Mouse (Mus musculus): ENCODE measurements around the gene Treml2. TPM values are rescaled to one million over a fixed set of nuclear protein-coding genes. Genes with fewer than 3 reads are reported as not detected.

Gene Treml2
- polyA plus RNA-seq (2014; fragmentation: Nextera tagmentation; extraction: Ambion mirVana) = 0.66 and 0.79 TPM in 2 replicates

GRCm38 (mm10) chr17:48299203-48299602 is at the start of gene Treml2:
Gene Treml2, plus strand, starts transcription at chr17:48299498.
- Histone ChIP-seq H3K27me3 (ENCODE audit: control insufficient read depth, insufficient read depth, low read length) (no peaks in the 10 kb centered on the region), H3K4me1 (ENCODE audit: control insufficient read depth, insufficient read depth, low read length) (no peaks in the 10 kb centered on the region), H3K4me2 (peak within 1 kb of the TSS; percentile 50), H3K9ac (ENCODE audit: low read depth, low read length) (0 out of 2 replicates have a peak within 1 kb of the TSS, but pooled peaks have one; percentile 22), H3K27ac (ENCODE audit: low read depth, low read length) (peak within 1 kb of the TSS; percentile 70), H3K36me3 (ENCODE audit: control insufficient read depth, insufficient read depth, low read length) (no peaks in the 10 kb centered on the region), H3K9me3 (replicated peaks; ENCODE audit: control insufficient read depth, low read length) (no peaks in the 10 kb centered on the region), H3K4me3 (ENCODE audit: low read depth, low read length) (peak within 1 kb of the TSS; percentile 21)
- peak; percentile 87 for ATAC-seq (replicated peaks; ENCODE audit: insufficient number of reproducible peaks, low FRiP score, low TSS enrichment)
- 17% methylated on average over 3 of the region's 4 CpGs for WGBS (ENCODE audit: insufficient replicate concordance)

- ATAC-seq (replicated peaks; ENCODE audit: insufficient number of reproducible peaks, low FRiP score, low TSS enrichment) = no peak
Observed at GRCm38 (mm10) chr17:48249501-48249900, 49.8 kb upstream of the Treml2 start.

GRCm38 (mm10) chr17:48250631-48251030 is 48.7 kb upstream of the Treml2 start:
- ATAC-seq (replicated peaks; ENCODE audit: insufficient number of reproducible peaks, low FRiP score, low TSS enrichment) = no peak
- no peak overlapping the region for H3K4me3 ChIP-seq (ENCODE audit: low read depth, low read length)
- no peaks in the 10 kb centered on the region for H3K27me3 ChIP-seq (ENCODE audit: control insufficient read depth, insufficient read depth, low read length)
- H3K36me3 ChIP-seq (ENCODE audit: control insufficient read depth, insufficient read depth, low read length) = no peaks in the 10 kb centered on the region
- H3K9me3 ChIP-seq (replicated peaks; ENCODE audit: control insufficient read depth, low read length) = no peaks in the 10 kb centered on the region
- 75% methylated on average over 7 of the region's 7 CpGs for WGBS (ENCODE audit: insufficient replicate concordance)
- no peak overlapping the region for H3K9ac ChIP-seq (ENCODE audit: low read depth, low read length)
- H3K27ac ChIP-seq (ENCODE audit: low read depth, low read length) = no peak overlapping the region
- no peak overlapping the region for H3K4me2 ChIP-seq
- no peaks in the 10 kb centered on the region for H3K4me1 ChIP-seq (ENCODE audit: control insufficient read depth, insufficient read depth, low read length)

More at GRCm38 (mm10) chr17:48249501-48249900, 49.8 kb upstream of the Treml2 start:
- no peak overlapping the region for H3K4me2 ChIP-seq
- H3K27me3 ChIP-seq (ENCODE audit: control insufficient read depth, insufficient read depth, low read length) = no peaks in the 10 kb centered on the region
- H3K27ac ChIP-seq (ENCODE audit: low read depth, low read length) = no peak overlapping the region
- H3K36me3 ChIP-seq (ENCODE audit: control insufficient read depth, insufficient read depth, low read length) = no peaks in the 10 kb centered on the region
- no peak overlapping the region for H3K9ac ChIP-seq (ENCODE audit: low read depth, low read length)
- WGBS (ENCODE audit: insufficient replicate concordance) = 75% methylated on average over 11 of the region's 11 CpGs
- H3K4me1 ChIP-seq (ENCODE audit: control insufficient read depth, insufficient read depth, low read length) = no peaks in the 10 kb centered on the region
- no peaks in the 10 kb centered on the region for H3K9me3 ChIP-seq (replicated peaks; ENCODE audit: control insufficient read depth, low read length)
- H3K4me3 ChIP-seq (ENCODE audit: low read depth, low read length) = no peak overlapping the region

GRCm38 (mm10) chr17:48256575-48256974 is 42.7 kb upstream of the Treml2 start:
- no peaks in the 10 kb centered on the region for H3K36me3 ChIP-seq (ENCODE audit: control insufficient read depth, insufficient read depth, low read length)
- no peak for ATAC-seq (replicated peaks; ENCODE audit: insufficient number of reproducible peaks, low FRiP score, low TSS enrichment)
- no peak overlapping the region for H3K9ac ChIP-seq (ENCODE audit: low read depth, low read length)
- H3K4me3 ChIP-seq (ENCODE audit: low read depth, low read length) = no peak overlapping the region
- no peak overlapping the region for H3K4me2 ChIP-seq
- H3K27ac ChIP-seq (ENCODE audit: low read depth, low read length) = no peak overlapping the region
- peaks cover 3% of the 10 kb centered on the region; the same call in 1 of the 2 replicates for H3K9me3 ChIP-seq (replicated peaks; ENCODE audit: control insufficient read depth, low read length)
- no peaks in the 10 kb centered on the region for H3K4me1 ChIP-seq (ENCODE audit: control insufficient read depth, insufficient read depth, low read length)
- H3K27me3 ChIP-seq (ENCODE audit: control insufficient read depth, insufficient read depth, low read length) = no peaks in the 10 kb centered on the region

GRCm38 (mm10) chr17:48261868-48262267 is 37.4 kb upstream of the Treml2 start:
- no peak overlapping the region for H3K4me3 ChIP-seq (ENCODE audit: low read depth, low read length)
- no peaks in the 10 kb centered on the region for H3K27me3 ChIP-seq (ENCODE audit: control insufficient read depth, insufficient read depth, low read length)
- no peak for ATAC-seq (replicated peaks; ENCODE audit: insufficient number of reproducible peaks, low FRiP score, low TSS enrichment)
- no peak overlapping the region for H3K9ac ChIP-seq (ENCODE audit: low read depth, low read length)
- H3K4me2 ChIP-seq = no peak overlapping the region
- 73% methylated on average over 2 of the region's 2 CpGs for WGBS (ENCODE audit: insufficient replicate concordance)
- H3K36me3 ChIP-seq (ENCODE audit: control insufficient read depth, insufficient read depth, low read length) = no peaks in the 10 kb centered on the region
- H3K27ac ChIP-seq (ENCODE audit: low read depth, low read length) = no peak overlapping the region
- H3K4me1 ChIP-seq (ENCODE audit: control insufficient read depth, insufficient read depth, low read length) = no peaks in the 10 kb centered on the region
- peaks cover 3% of the 10 kb centered on the region; the same call in 1 of the 2 replicates for H3K9me3 ChIP-seq (replicated peaks; ENCODE audit: control insufficient read depth, low read length)

GRCm38 (mm10) chr17:48263741-48264362 is 35.4 kb upstream of the Treml2 start, which contains the start of gene Treml4:
Gene Treml4, plus strand, starts transcription at chr17:48264295.
- H3K4me2 ChIP-seq = no peak within 1 kb of the TSS
- H3K9me3 ChIP-seq (replicated peaks; ENCODE audit: control insufficient read depth, low read length) = peaks cover 3% of the 10 kb centered on the region; the same call in 1 of the 2 replicates
- H3K9ac ChIP-seq (ENCODE audit: low read depth, low read length) = no peak within 1 kb of the TSS
- no peaks in the 10 kb centered on the region for H3K4me1 ChIP-seq (ENCODE audit: control insufficient read depth, insufficient read depth, low read length)
- no peak for ATAC-seq (replicated peaks; ENCODE audit: insufficient number of reproducible peaks, low FRiP score, low TSS enrichment)
- no peak within 1 kb of the TSS for H3K27ac ChIP-seq (ENCODE audit: low read depth, low read length)
- WGBS (ENCODE audit: insufficient replicate concordance) = 76% methylated on average over 3 of the region's 3 CpGs
- H3K36me3 ChIP-seq (ENCODE audit: control insufficient read depth, insufficient read depth, low read length) = no peaks in the 10 kb centered on the region
- no peak within 1 kb of the TSS for H3K4me3 ChIP-seq (ENCODE audit: low read depth, low read length)
- 0 out of 2 replicates have a peak, but pooled peaks cover 3% of the 10 kb centered on the region for H3K27me3 ChIP-seq (ENCODE audit: control insufficient read depth, insufficient read depth, low read length)

GRCm38 (mm10) chr17:48264662-48265061 is 34.6 kb upstream of the Treml2 start:
- 83% methylated on average over 7 of the region's 7 CpGs for WGBS (ENCODE audit: insufficient replicate concordance)
- ATAC-seq (replicated peaks; ENCODE audit: insufficient number of reproducible peaks, low FRiP score, low TSS enrichment) = no peak
- Histone ChIP-seq H3K9me3 (replicated peaks; ENCODE audit: control insufficient read depth, low read length) (no peaks in the 10 kb centered on the region), H3K4me2 (no peak overlapping the region), H3K27me3 (ENCODE audit: control insufficient read depth, insufficient read depth, low read length) (0 out of 2 replicates have a peak, but pooled peaks cover 3% of the 10 kb centered on the region), H3K27ac (ENCODE audit: low read depth, low read length) (no peak overlapping the region), H3K4me1 (ENCODE audit: control insufficient read depth, insufficient read depth, low read length) (no peaks in the 10 kb centered on the region), H3K4me3 (ENCODE audit: low read depth, low read length) (no peak overlapping the region), H3K9ac (ENCODE audit: low read depth, low read length) (no peak overlapping the region), H3K36me3 (ENCODE audit: control insufficient read depth, insufficient read depth, low read length) (no peaks in the 10 kb centered on the region)

- Histone ChIP-seq H3K27ac (ENCODE audit: low read depth, low read length) (no peak overlapping the region), H3K4me3 (ENCODE audit: low read depth, low read length) (no peak overlapping the region), H3K9ac (ENCODE audit: low read depth, low read length) (no peak overlapping the region), H3K4me1 (ENCODE audit: control insufficient read depth, insufficient read depth, low read length) (no peaks in the 10 kb centered on the region), H3K4me2 (no peak overlapping the region), H3K9me3 (replicated peaks; ENCODE audit: control insufficient read depth, low read length) (no peaks in the 10 kb centered on the region), H3K36me3 (ENCODE audit: control insufficient read depth, insufficient read depth, low read length) (no peaks in the 10 kb centered on the region), H3K27me3 (ENCODE audit: control insufficient read depth, insufficient read depth, low read length) (0 out of 2 replicates have a peak, but pooled peaks cover 3% of the 10 kb centered on the region)
- no peak for ATAC-seq (replicated peaks; ENCODE audit: insufficient number of reproducible peaks, low FRiP score, low TSS enrichment)
- WGBS (ENCODE audit: insufficient replicate concordance) = 51% methylated on average over 2 of the region's 2 CpGs
Observed at GRCm38 (mm10) chr17:48266138-48266537, 33.2 kb upstream of the Treml2 start.
